Mouse (Mus musculus) heart, postnatal 0 days (tissue): Measurements from ENCODE around the gene Cep89.

Experiments
- CTCF ChIP-seq: IDR thresholded peaks from 2 replicates; pipeline ENCODE4 v1.5.1; 2016; ENCODE audit warnings: antibody characterized with exemption, control low read depth, low read depth
- EP300 ChIP-seq: IDR thresholded peaks from 2 replicates; pipeline ENCODE4 v1.6.1; 2016; ENCODE audit warnings: antibody characterized with exemption, low read depth

DNA sequence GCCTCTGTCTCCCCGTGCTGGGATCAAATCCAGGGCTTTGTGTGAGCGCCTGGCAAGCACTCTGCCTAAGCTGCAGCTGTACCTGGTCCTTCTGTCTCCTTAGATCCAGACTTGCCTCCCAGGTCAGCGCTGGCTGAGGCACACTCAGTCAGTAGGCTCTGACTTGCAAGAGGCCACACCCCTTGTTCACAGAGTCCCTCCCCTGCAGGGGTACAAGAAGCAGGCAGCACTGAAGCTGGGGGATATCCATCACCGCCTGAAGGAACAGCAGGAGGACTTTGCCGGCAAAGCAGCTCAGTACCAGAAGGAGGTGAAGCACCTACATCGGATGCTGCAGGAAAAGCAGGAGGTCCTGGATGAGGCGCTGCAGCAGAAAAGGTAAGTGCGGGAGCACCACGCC, 38.4 kb downstream of the Cep89 start:
- TF ChIP-seq CTCF (no peak), EP300 (no peak)
